Mouse (Mus musculus) heart, embryonic 10.5 days (tissue): ENCODE measurements around the gene Wbp4. TPM values are rescaled to one million over a fixed set of nuclear protein-coding genes. Genes with fewer than 3 reads are reported as not detected.

Experiments used
- DNase-seq: peaks from one replicate; pipeline ENCODE4 v3.0.0-alpha.2; 2017; ENCODE audit warnings: low spot score
- H3K27ac ChIP-seq: fragments of 300-500 bp; sonication (generic); 2 replicates; pipeline ENCODE4 v1.5.1; 2016; ENCODE audit warnings: mild to moderate bottlenecking
- H3K27me3 ChIP-seq: fragments of 300-500 bp; sonication (generic); 2 replicates; pipeline ENCODE4 v1.6.1; 2016; ENCODE audit warnings: mild to moderate bottlenecking; ENCODE audit not compliant: poor library complexity, insufficient read depth, severe bottlenecking
- H3K36me3 ChIP-seq: fragments of 300-500 bp; sonication (generic); 2 replicates; pipeline ENCODE4 v1.6.1; 2016; ENCODE audit warnings: mild to moderate bottlenecking, moderate library complexity
- H3K4me1 ChIP-seq: fragments of 300-500 bp; sonication (generic); 2 replicates; pipeline ENCODE4 v1.6.1; 2016; ENCODE audit warnings: mild to moderate bottlenecking
- H3K4me3 ChIP-seq: fragments of 300-500 bp; sonication (generic); 2 replicates; pipeline ENCODE4 v1.5.1; 2016; ENCODE audit warnings: mild to moderate bottlenecking, moderate library complexity
- H3K9me3 ChIP-seq: fragments of 300-500 bp; sonication (generic); 2 replicates; pipeline ENCODE4 v1.6.1; 2016; ENCODE audit warnings: mild to moderate bottlenecking, moderate library complexity
- WGBS: fragments of 180-500 bp; shearing (Covaris S2); methylation state at CpG from one replicate; pipeline ENCODE4 v1.1.7; 2016; 5-methylcytosine and 5-hydroxymethylcytosine counted together
- polyA plus RNA-seq: library from polyadenylated mRNA; unstranded; fragments of >200 nt; fragmentation: Nextera tagmentation; extraction: Ambion mirVana; gene quantifications from 2 replicates; pipeline ENCODE4 v1.2.1, GENCODE M21; 2016

The Wbp4 gene
- polyA plus RNA-seq, 1 experiment from 2014 or later, result 33.6 TPM

GRCm38 (mm10) chr14:79517185-79517740 is 35.9 kb upstream of the Wbp4 start:
- Histone ChIP-seq H3K27me3 (no peaks in the 10 kb centered on the region), H3K36me3 (no peaks in the 10 kb centered on the region), H3K4me3 (no peak overlapping the region), H3K4me1 (peaks cover 9% of the 10 kb centered on the region; the same call in 1 of the 2 replicates), H3K9me3 (no peaks in the 10 kb centered on the region), H3K27ac (no peak overlapping the region)
- WGBS, result 89% methylated on average over 8 of the region's 8 CpGs
- DNase-seq, result no peak

- Histone ChIP-seq H3K27ac (no peak overlapping the region), H3K4me1 (peaks cover 13% of the 10 kb centered on the region; the same call in 1 of the 2 replicates), H3K36me3 (no peaks in the 10 kb centered on the region), H3K4me3 (no peak overlapping the region), H3K9me3 (no peaks in the 10 kb centered on the region), H3K27me3 (no peaks in the 10 kb centered on the region)
- 79% methylated on average over 2 of the region's 2 CpGs for whole genome bisulfite sequencing
- DNase-seq, result no peak
These were observed 35.4 kb upstream of the Wbp4 start for GRCm38 (mm10) chr14:79516751-79517150.

GRCm38 (mm10) chr14:79516243-79516610 is 34.9 kb upstream of the Wbp4 start:
- no peaks in the 10 kb centered on the region for H3K9me3 ChIP-seq
- no peak for DNase-seq
- peaks cover 14% of the 10 kb centered on the region; the same call in 1 of the 2 replicates for H3K4me1 ChIP-seq
- WGBS, result 82% methylated on average over 5 of the region's 5 CpGs
- no peaks in the 10 kb centered on the region for H3K36me3 ChIP-seq
- H3K4me3 ChIP-seq, result no peak overlapping the region
- H3K27me3 ChIP-seq, result no peaks in the 10 kb centered on the region
- no peak overlapping the region for H3K27ac ChIP-seq

- no peaks in the 10 kb centered on the region for H3K27me3 ChIP-seq
These were observed 34.4 kb upstream of the Wbp4 start for GRCm38 (mm10) chr14:79515511-79516242.

DNA sequence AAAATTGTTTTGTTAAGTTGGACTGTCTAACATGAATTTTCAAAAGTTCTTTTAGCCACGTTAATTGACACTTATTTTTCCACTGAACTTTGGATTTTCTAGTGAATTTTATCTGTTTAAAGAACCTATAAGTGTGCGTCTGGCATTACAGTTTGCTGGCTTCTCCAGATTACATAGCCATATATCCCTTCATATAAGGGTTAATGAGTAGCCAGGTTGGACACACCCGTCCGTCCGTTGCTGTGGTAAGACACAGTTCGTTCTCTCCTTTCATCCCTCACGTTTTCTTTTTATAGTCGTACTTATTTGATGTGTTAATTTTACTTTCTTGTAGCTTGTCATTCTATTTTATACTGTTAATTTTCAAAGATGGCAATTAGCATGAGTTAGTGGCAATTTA is 33.8 kb upstream of the Wbp4 start:
- Histone ChIP-seq H3K27ac (no peak overlapping the region), H3K9me3 (no peaks in the 10 kb centered on the region), H3K36me3 (no peaks in the 10 kb centered on the region), H3K4me1 (peaks cover 15% of the 10 kb centered on the region; the same call in 1 of the 2 replicates), H3K4me3 (no peak overlapping the region), H3K27me3 (no peaks in the 10 kb centered on the region)
- 90% methylated on average over 8 of the region's 8 CpGs for WGBS
- DNase-seq, result no peak

More at GRCm38 (mm10) chr14:79515511-79516242, 34.4 kb upstream of the Wbp4 start:
- no peak overlapping the region for H3K27ac ChIP-seq
- H3K9me3 ChIP-seq, result no peaks in the 10 kb centered on the region
- WGBS, result 81% methylated on average over 8 of the region's 8 CpGs
- no peaks in the 10 kb centered on the region for H3K36me3 ChIP-seq
- DNase-seq, result no peak
- H3K4me3 ChIP-seq, result no peak overlapping the region
- H3K4me1 ChIP-seq, result peaks cover 15% of the 10 kb centered on the region; the same call in 1 of the 2 replicates

GRCm38 (mm10) chr14:79513951-79514350 is 32.6 kb upstream of the Wbp4 start:
- Histone ChIP-seq H3K27ac (no peak overlapping the region), H3K9me3 (no peaks in the 10 kb centered on the region), H3K4me3 (no peak overlapping the region), H3K36me3 (no peaks in the 10 kb centered on the region), H3K27me3 (no peaks in the 10 kb centered on the region), H3K4me1 (peaks cover 15% of the 10 kb centered on the region; the same call in 1 of the 2 replicates)
- 64% methylated on average over 2 of the region's 2 CpGs for WGBS
- DNase-seq, result no peak

- no peak for DNase-seq
- Histone ChIP-seq H3K4me1 (peaks cover 19% of the 10 kb centered on the region; the same call in 1 of the 2 replicates), H3K4me3 (no peak overlapping the region), H3K27ac (no peak overlapping the region), H3K9me3 (no peaks in the 10 kb centered on the region), H3K36me3 (no peaks in the 10 kb centered on the region), H3K27me3 (no peaks in the 10 kb centered on the region)
- 58% methylated on average over 1 of the region's 1 CpGs for WGBS
These were observed 30.2 kb upstream of the Wbp4 start for GRCm38 (mm10) chr14:79511521-79511920.

- H3K27me3 ChIP-seq, result no peaks in the 10 kb centered on the region
- DNase-seq, result no peak
- H3K27ac ChIP-seq, result no peak overlapping the region
- H3K4me3 ChIP-seq, result no peak overlapping the region
- no peaks in the 10 kb centered on the region for H3K36me3 ChIP-seq
- H3K4me1 ChIP-seq, result peaks cover 22% of the 10 kb centered on the region
- 74% methylated on average over 9 of the region's 9 CpGs for WGBS
- no peaks in the 10 kb centered on the region for H3K9me3 ChIP-seq
These were observed 27.5 kb upstream of the Wbp4 start for GRCm38 (mm10) chr14:79508662-79509305.

DNA sequence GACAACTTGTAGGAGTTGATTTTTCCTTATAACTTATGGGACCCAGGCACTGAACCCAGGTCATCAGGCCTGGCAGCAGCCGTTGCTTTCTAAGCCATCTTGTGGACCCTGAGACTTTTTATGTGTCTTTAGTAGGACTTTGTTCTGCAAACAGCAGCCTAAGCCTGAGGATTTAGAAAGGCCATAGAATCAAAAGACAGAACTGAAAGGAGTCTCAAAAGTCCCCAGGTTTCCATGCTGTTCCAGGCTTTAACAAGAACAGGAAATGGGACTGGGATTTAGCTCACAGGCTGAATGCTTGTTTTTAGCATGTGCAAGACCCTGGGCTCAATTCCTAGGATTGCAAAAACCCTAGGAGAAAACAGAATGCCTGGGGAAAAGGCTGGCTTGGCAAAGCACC is 26.5 kb upstream of the Wbp4 start:
- Histone ChIP-seq H3K4me3 (no peak overlapping the region), H3K4me1 (peaks cover 27% of the 10 kb centered on the region), H3K27me3 (no peaks in the 10 kb centered on the region), H3K27ac (no peak overlapping the region), H3K9me3 (no peaks in the 10 kb centered on the region), H3K36me3 (no peaks in the 10 kb centered on the region)
- WGBS, result 86% methylated on average over 1 of the region's 1 CpGs
- DNase-seq, result no peak

DNA sequence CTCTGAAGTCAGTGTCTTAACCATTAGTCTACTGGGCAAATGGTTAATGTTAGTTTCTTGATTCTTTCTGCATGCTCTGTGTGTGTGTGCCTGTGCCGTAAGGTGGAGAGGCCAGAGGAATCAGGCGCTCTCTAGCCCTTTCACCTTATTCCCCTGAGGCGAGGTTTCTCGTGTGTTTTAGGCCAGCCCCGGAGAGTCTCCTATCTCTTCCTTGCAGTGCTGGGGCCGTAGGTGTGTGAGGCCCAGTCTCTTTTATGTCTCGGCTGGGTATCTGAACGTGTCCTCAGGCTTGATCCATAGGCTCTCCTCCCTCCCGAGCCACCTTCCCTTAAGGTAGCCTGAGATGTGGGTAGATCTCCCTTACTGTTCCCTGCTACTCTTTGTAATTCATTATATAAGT is 24.9 kb upstream of the Wbp4 start:
- H3K4me3 ChIP-seq, result no peak overlapping the region
- H3K9me3 ChIP-seq, result no peaks in the 10 kb centered on the region
- H3K36me3 ChIP-seq, result peaks cover 4% of the 10 kb centered on the region; the same call in 1 of the 2 replicates
- DNase-seq, result peak; percentile 90
- peaks cover 18% of the 10 kb centered on the region for H3K4me1 ChIP-seq
- no peaks in the 10 kb centered on the region for H3K27me3 ChIP-seq
- H3K27ac ChIP-seq, result peak overlapping the region; percentile 22; the same call in 1 of the 2 replicates
- WGBS, result 50% methylated on average over 9 of the region's 9 CpGs

DNA sequence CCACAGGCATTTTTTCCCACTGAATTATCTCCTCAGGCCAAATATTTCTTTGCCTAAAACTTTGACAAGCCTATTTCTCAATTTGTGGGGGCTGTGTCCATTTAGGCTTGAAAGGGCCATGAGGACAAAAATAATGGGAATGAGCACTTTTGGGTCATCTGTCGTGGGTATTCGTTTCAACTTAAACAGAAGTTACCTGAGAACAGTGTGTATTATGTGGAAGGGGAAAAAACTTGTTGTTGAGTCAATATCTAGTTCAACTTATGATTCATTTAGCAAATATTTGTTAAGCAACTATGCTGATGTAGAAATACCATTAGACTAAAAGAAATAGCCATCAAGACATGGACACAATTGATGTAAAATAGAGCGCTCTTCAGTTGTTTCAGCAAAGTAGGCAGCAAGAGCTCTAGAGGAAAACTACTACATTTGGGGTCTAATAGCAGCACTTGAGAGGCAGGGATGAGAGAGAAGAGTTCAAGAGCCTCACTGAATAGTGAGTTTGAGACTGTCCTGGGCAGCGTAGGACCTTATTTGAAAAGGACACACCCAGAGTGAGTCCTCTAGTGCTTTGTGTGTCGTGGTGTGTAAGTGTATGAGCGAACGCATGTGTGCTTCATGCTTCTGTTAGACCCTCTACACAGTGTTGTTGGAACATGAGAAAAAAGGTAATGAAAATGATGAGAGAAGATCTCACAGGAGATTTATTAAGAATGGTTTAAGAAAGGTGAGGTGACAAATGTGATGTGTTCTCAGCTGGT is 23.1 kb upstream of the Wbp4 start:
- Histone ChIP-seq H3K4me1 (peaks cover 16% of the 10 kb centered on the region), H3K4me3 (no peak overlapping the region), H3K27me3 (no peaks in the 10 kb centered on the region), H3K36me3 (peaks cover 4% of the 10 kb centered on the region; the same call in 1 of the 2 replicates), H3K27ac (no peak overlapping the region), H3K9me3 (no peaks in the 10 kb centered on the region)
- no peak for DNase-seq
- WGBS, result 91% methylated on average over 7 of the region's 7 CpGs

- WGBS, result 78% methylated on average over 5 of the region's 5 CpGs
- no peak overlapping the region for H3K4me3 ChIP-seq
- no peaks in the 10 kb centered on the region for H3K9me3 ChIP-seq
- H3K4me1 ChIP-seq, result peaks cover 18% of the 10 kb centered on the region
- peaks cover 4% of the 10 kb centered on the region; the same call in 1 of the 2 replicates for H3K36me3 ChIP-seq
- H3K27ac ChIP-seq, result peak overlapping the region; percentile 38; the same call in 1 of the 2 replicates
- no peak for DNase-seq
- no peaks in the 10 kb centered on the region for H3K27me3 ChIP-seq
These were observed 22.2 kb upstream of the Wbp4 start for GRCm38 (mm10) chr14:79503371-79504075.
